Mouse (Mus musculus) ovary, postnatal 14 days (tissue): ENCODE data around the gene Hipk4.
"Not testable (repeated sequence)": the region's sequence is repeated elsewhere in the genome, so short reads cannot be mapped to it uniquely, and the experiment has no call there.

Source experiments
- DNase-seq: peaks from one replicate; pipeline ENCODE4 v3.0.0; 2022; ENCODE audit warnings: low spot score

The Hipk4 gene

GRCm38 (mm10) chr7:27494659-27495367, 28.3 kb upstream of the Hipk4 start:
- DNase-seq, result not testable (repeated sequence)

- no peak for DNase-seq
These were observed 24.0 kb upstream of the Hipk4 start, which contains the start of gene Prx for GRCm38 (mm10) chr7:27499036-27499435. Gene Prx, plus strand, starts transcription at chr7:27499324.

GRCm38 (mm10) chr7:27501620-27502019, 21.4 kb upstream of the Hipk4 start:
- no peak for DNase-seq

GRCm38 (mm10) chr7:27506765-27507370, 16.2 kb upstream of the Hipk4 start:
- DNase-seq, result no peak

GRCm38 (mm10) chr7:27507711-27508647, 15.1 kb upstream of the Hipk4 start:
- peak; percentile 98 for DNase-seq

GRCm38 (mm10) chr7:27508648-27509005, 14.4 kb upstream of the Hipk4 start:
- DNase-seq, result peak; percentile 53

GRCm38 (mm10) chr7:27510809-27511208, 12.3 kb upstream of the Hipk4 start:
- DNase-seq, result no peak

GRCm38 (mm10) chr7:27514961-27515360, 8.1 kb upstream of the Hipk4 start:
- DNase-seq, result no peak

- no peak for DNase-seq
These were observed 4.8 kb upstream of the Hipk4 start for GRCm38 (mm10) chr7:27518314-27518713.

- DNase-seq, result no peak
These were observed 3.0 kb upstream of the Hipk4 start for GRCm38 (mm10) chr7:27520104-27520503.

- no peak for DNase-seq
These were observed 2.5 kb upstream of the Hipk4 start for GRCm38 (mm10) chr7:27520599-27520998.

GRCm38 (mm10) chr7:27523805-27524204, 738 bp downstream of the Hipk4 start:
- no peak for DNase-seq

- DNase-seq, result peak; percentile 71
These were observed 3.2 kb downstream of the Hipk4 start for GRCm38 (mm10) chr7:27526039-27526827.

GRCm38 (mm10) chr7:27529070-27529469, 6.0 kb downstream of the Hipk4 start:
- DNase-seq, result no peak

GRCm38 (mm10) chr7:27530937-27531336, 7.9 kb downstream of the Hipk4 start:
- DNase-seq, result no peak

- no peak for DNase-seq
These were observed 8.6 kb downstream of the Hipk4 start for GRCm38 (mm10) chr7:27531707-27532106.

- no peak for DNase-seq
These were observed 9.5 kb downstream of the Hipk4 start for GRCm38 (mm10) chr7:27532480-27533050.

GRCm38 (mm10) chr7:27535386-27535785, 12.3 kb downstream of the Hipk4 start:
- DNase-seq, result no peak

- no peak for DNase-seq
These were observed 13.6 kb downstream of the Hipk4 start for GRCm38 (mm10) chr7:27536618-27537017.

- DNase-seq, result no peak
These were observed 14.9 kb downstream of the Hipk4 start for GRCm38 (mm10) chr7:27537998-27538397.

GRCm38 (mm10) chr7:27538797-27539196, 15.7 kb downstream of the Hipk4 start:
- DNase-seq, result no peak

- no peak for DNase-seq
These were observed 17.5 kb downstream of the Hipk4 start for GRCm38 (mm10) chr7:27540521-27540920.
